Mouse (Mus musculus) heart, embryonic 11.5 days (tissue): ENCODE measurements at regions not wholly inside any gene's neighbourhood (a gene's known extent, or its start where the extent isn't known, plus 50 kb on each side); places are given as distances from the start of the nearest gene placed in this dataset.

Source experiments
- ATAC-seq: fragments of 200-750 bp; cut with Nextera tagmentation; replicated peaks from 2 replicates; pipeline ENCODE4 v1.8.0; 2017; ENCODE audit warnings: moderate library complexity; ENCODE audit not compliant: insufficient number of reproducible peaks, low FRiP score, low TSS enrichment
- H3K27ac ChIP-seq: fragments of 300-500 bp; sonication (generic); 2 replicates; pipeline ENCODE4 v1.5.1; 2014; ENCODE audit warnings: mild to moderate bottlenecking, low read depth, low read length
- H3K27me3 ChIP-seq: fragments of 300-500 bp; sonication (generic); 2 replicates; pipeline ENCODE4 v1.6.1; 2014; ENCODE audit warnings: mild to moderate bottlenecking, low read length, mixed read lengths; ENCODE audit not compliant: control insufficient read depth, insufficient read depth
- H3K36me3 ChIP-seq: fragments of 300-500 bp; sonication (generic); 2 replicates; pipeline ENCODE4 v1.6.1; 2014; ENCODE audit warnings: mild to moderate bottlenecking, low read length, moderate library complexity, mixed read lengths; ENCODE audit not compliant: control insufficient read depth, insufficient read depth
- H3K4me1 ChIP-seq: fragments of 300-500 bp; sonication (generic); 2 replicates; pipeline ENCODE4 v1.6.1; 2014; ENCODE audit warnings: low read length; ENCODE audit not compliant: control insufficient read depth, insufficient read depth
- H3K4me2 ChIP-seq: fragments of 300-500 bp; sonication (generic); 2 replicates; pipeline ENCODE4 v1.6.1; 2014; ENCODE audit warnings: mild to moderate bottlenecking, moderate library complexity
- H3K4me3 ChIP-seq: fragments of 300-500 bp; sonication (generic); 2 replicates; pipeline ENCODE4 v1.5.1; 2014; ENCODE audit warnings: low read depth, low read length
- H3K9ac ChIP-seq: fragments of 300-500 bp; sonication (generic); 2 replicates; pipeline ENCODE4 v1.6.1; 2014; ENCODE audit warnings: mild to moderate bottlenecking, low read depth, low read length, moderate library complexity
- H3K9me3 ChIP-seq: fragments of 300-500 bp; sonication (generic); replicated peaks from 2 replicates; pipeline ENCODE4 v1.6.1; 2016; ENCODE audit warnings: low read length; ENCODE audit not compliant: control insufficient read depth
- WGBS: fragments of 180-500 bp; shearing (Covaris S2); extraction: QIAGEN DNeasy Blood & Tissue Kit; methylation state at CpG from one replicate; pipeline ENCODE4 v1.1.7; 2014; ENCODE audit not compliant: insufficient replicate concordance; 5-methylcytosine and 5-hydroxymethylcytosine counted together

DNA sequence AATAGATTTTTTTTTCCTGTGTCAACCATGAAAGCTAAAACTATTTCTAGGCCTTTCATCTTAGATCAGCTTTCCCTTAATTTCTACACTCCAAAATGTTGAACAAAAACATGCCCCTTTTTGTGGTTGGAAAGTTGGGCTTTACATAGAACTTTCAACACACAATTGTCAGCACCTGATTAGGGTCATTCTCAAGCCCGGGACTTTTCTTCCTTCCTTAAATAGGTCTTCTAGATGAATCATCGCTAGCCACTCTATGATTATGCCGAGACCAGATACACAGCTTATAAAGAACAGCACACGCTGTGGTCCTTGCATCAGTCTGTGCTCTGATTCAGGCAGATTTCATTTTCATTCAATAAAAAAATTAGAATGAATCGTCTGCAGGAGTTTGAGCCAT lies 133.3 kb upstream of the Atp2b1 start:
- no peak for ATAC-seq
- Histone ChIP-seq H3K36me3 (no peaks in the 10 kb centered on the region), H3K4me2 (no peak overlapping the region), H3K4me3 (no peak overlapping the region), H3K27ac (no peak overlapping the region), H3K9ac (no peak overlapping the region), H3K27me3 (no peaks in the 10 kb centered on the region), H3K9me3 (no peaks in the 10 kb centered on the region), H3K4me1 (peaks cover 3% of the 10 kb centered on the region; the same call in 1 of the 2 replicates)
- WGBS = 32% methylated on average over 5 of the region's 5 CpGs

DNA sequence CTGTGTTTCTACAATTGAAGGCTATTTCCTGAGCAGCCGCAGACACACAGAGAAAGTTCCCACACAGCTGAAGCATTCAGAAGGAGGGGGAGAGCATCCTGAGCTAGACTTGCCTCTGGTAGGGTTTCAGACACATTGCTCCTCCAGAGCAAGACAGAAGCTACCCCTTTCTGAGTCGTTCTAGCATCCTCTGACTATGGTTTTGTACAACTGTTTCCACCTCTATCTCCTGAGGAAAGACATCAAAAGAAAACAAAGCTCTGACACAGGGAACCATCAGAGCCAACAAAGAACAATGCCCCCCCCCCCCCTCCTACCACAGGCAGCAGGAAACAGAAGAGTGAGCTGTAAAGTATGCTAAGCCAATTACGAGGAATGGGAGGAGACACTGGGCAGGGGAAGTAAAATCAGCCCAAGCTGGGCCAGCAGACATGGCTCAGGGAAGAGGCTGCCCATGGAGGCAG lies 132.3 kb upstream of the Atp2b1 start:
- ATAC-seq = 0 out of 2 replicates have a peak, but pooled peaks have one; percentile 31
- Histone ChIP-seq H3K4me2 (no peak overlapping the region), H3K9me3 (no peaks in the 10 kb centered on the region), H3K4me3 (no peak overlapping the region), H3K4me1 (peaks cover 3% of the 10 kb centered on the region; the same call in 1 of the 2 replicates), H3K9ac (no peak overlapping the region), H3K36me3 (no peaks in the 10 kb centered on the region), H3K27ac (0 out of 2 replicates have a peak overlapping the region, but pooled peaks have one; percentile 46), H3K27me3 (no peaks in the 10 kb centered on the region)
- 29% methylated on average over 3 of the region's 3 CpGs for WGBS

DNA sequence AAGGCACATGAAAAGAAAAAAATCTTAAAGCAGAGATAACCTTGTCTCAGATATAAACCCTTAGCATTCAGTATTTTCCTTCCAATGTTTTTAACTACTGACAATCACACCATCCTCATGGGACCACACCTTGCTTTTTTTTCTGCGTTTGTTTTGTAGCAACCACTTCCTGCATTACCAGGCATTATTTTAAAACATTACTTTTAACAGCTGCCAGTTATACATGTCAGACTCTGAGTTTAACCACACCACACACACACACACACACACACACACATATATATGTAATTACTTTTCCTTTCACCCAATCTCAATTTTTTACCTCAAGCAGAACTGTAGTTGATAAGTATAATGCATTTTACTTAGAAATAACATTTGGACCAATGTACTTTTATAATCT lies 128.8 kb upstream of the Atp2b1 start:
- Histone ChIP-seq H3K27ac (no peak overlapping the region), H3K4me2 (no peak overlapping the region), H3K4me3 (no peak overlapping the region), H3K27me3 (no peaks in the 10 kb centered on the region), H3K9me3 (no peaks in the 10 kb centered on the region), H3K36me3 (no peaks in the 10 kb centered on the region), H3K4me1 (0 out of 2 replicates have a peak, but pooled peaks cover 3% of the 10 kb centered on the region), H3K9ac (no peak overlapping the region)
- 77% methylated on average over 1 of the region's 1 CpGs for WGBS
- ATAC-seq = no peak

DNA sequence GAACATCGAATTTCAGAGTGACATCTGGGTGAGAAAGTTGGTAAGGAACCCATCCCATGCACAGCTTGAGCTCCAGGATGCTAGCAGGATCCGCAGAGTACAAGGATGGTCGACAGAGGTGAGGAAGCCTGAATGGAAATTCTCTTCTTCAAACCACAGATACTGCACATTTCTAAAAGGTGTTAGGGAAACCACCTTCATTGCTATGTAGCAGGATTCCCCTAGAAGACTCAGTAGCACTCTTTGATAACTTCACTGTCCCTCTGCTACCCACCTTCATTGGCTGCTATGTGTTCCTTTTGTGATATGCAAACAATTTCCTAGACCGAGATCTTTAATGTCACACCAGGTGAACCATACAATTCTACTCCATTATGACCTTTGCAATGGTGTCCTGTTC lies 128.1 kb upstream of the Atp2b1 start:
- H3K4me3 ChIP-seq = no peak overlapping the region
- H3K9ac ChIP-seq = no peak overlapping the region
- 0 out of 2 replicates have a peak, but pooled peaks cover under 1% of the 10 kb centered on the region for H3K4me1 ChIP-seq
- H3K4me2 ChIP-seq = no peak overlapping the region
- H3K36me3 ChIP-seq = no peaks in the 10 kb centered on the region
- H3K27ac ChIP-seq = no peak overlapping the region
- 71% methylated on average over 4 of the region's 4 CpGs for WGBS
- no peak for ATAC-seq
- no peaks in the 10 kb centered on the region for H3K9me3 ChIP-seq
- H3K27me3 ChIP-seq = no peaks in the 10 kb centered on the region

DNA sequence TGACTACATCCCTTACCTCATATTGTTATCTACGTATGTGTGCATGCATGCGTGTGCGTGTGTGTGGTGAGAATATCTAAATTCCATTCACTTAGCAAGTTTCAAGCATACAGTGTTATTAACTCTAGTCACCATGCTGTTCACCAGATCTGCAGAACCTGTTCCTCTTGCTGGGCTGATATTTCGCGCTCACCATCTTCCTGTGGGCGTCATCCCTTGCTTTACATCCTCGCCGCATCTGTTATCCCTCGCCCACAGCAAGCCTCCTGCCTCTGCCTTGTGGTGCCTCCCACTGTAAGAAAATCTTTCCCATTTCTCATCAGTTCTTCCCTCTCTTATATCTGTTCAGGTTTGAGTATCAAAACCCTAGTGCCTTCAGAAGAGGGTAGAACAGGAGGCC lies 124.4 kb upstream of the Atp2b1 start:
- no peak for ATAC-seq
- H3K4me1 ChIP-seq = no peaks in the 10 kb centered on the region
- H3K27me3 ChIP-seq = no peaks in the 10 kb centered on the region
- no peak overlapping the region for H3K4me2 ChIP-seq
- WGBS = 89% methylated on average over 9 of the region's 9 CpGs
- H3K9ac ChIP-seq = no peak overlapping the region
- H3K9me3 ChIP-seq = no peaks in the 10 kb centered on the region
- H3K36me3 ChIP-seq = no peaks in the 10 kb centered on the region
- no peak overlapping the region for H3K27ac ChIP-seq
- H3K4me3 ChIP-seq = no peak overlapping the region

DNA sequence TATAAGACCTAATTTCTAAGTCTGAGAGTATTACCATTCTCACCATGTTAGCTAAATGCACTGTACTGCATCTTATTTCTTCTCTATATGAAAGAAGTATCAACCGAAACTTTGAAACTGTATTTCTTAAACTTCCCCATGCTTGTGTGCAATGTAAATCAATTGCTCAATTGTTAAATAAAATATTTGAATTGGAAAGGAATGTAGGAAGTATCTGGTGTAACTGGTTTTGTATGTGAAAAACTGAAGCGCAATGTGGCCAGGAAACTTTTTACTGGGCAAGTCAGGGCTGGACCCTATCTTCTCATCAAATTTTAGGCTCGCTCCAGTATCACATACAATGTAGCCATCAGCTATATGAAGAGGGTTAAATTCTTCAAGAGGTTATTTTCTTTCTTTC lies 123.8 kb upstream of the Atp2b1 start:
- H3K4me3 ChIP-seq = no peak overlapping the region
- no peaks in the 10 kb centered on the region for H3K27me3 ChIP-seq
- no peaks in the 10 kb centered on the region for H3K4me1 ChIP-seq
- no peak overlapping the region for H3K27ac ChIP-seq
- 89% methylated on average over 3 of the region's 3 CpGs for WGBS
- no peak overlapping the region for H3K9ac ChIP-seq
- H3K4me2 ChIP-seq = no peak overlapping the region
- no peaks in the 10 kb centered on the region for H3K36me3 ChIP-seq
- H3K9me3 ChIP-seq = no peaks in the 10 kb centered on the region
- no peak for ATAC-seq

DNA sequence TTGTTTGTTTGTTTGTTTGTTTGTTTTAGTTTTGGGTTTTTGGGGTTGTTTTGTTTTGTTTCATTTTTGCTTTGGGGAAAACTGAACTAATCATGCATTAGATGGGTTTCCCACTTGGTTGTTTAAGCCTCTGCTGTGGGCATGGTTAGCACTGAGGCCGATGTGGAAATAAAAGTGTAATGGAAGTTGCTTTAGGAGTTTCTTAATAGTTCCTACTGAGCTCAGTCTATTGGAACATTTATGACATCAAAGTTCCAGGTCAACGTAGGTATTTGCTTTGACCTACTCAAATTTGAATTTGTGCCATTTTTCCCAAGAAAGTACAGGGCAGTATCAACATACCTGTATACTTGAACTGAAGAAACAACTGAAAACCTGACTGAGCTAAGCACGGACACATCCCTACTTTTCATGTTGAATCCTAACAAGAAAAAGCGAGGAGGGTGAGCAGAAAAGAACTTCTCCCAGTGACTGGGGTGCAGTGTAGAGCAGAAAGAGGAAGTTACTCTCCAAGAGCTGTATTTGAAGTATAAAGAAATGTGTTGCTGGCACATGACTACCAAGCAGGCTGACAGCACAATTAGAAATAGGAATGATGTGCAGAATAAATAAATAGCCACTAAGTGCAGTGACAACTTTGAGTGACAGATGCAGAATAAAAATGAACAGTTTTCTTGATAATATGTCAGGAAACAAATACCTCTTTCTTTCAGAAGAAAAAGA lies 122.0 kb upstream of the Atp2b1 start:
- Histone ChIP-seq H3K4me1 (no peaks in the 10 kb centered on the region), H3K9ac (no peak overlapping the region), H3K4me2 (no peak overlapping the region), H3K27ac (no peak overlapping the region), H3K27me3 (no peaks in the 10 kb centered on the region), H3K36me3 (no peaks in the 10 kb centered on the region), H3K4me3 (no peak overlapping the region), H3K9me3 (no peaks in the 10 kb centered on the region)
- no peak for ATAC-seq
- 81% methylated on average over 4 of the region's 4 CpGs for WGBS

DNA sequence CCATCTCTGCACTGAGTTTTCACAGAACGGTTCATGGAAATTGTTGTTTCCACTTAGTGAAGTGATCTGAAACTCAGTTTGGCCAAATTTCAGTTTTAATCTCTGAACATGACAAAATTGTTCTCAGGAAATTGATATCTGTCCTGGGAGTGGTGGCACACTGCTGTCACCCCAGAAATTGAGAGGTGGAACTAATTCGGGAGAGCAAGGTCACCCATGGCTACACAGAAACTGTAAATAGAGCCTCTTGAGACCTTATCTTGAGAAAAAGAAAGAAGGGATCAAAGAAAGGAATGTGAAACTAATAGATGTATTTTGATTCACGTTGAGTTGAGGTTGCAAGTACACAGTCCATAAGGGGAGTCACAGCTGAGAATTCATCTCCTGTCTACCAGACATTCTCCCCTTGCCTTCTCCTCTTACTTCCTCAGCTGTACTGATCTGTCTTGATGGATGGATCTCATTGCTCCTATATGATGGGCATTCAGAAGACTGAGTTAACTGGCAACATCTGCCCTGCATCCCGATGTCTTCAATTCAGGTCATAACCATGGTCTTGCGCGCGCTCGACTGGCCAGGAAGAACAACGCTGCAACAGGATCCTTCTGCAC lies 120.2 kb upstream of the Atp2b1 start:
- ATAC-seq = no peak
- WGBS = 85% methylated on average over 9 of the region's 9 CpGs
- no peak overlapping the region for H3K27ac ChIP-seq

DNA sequence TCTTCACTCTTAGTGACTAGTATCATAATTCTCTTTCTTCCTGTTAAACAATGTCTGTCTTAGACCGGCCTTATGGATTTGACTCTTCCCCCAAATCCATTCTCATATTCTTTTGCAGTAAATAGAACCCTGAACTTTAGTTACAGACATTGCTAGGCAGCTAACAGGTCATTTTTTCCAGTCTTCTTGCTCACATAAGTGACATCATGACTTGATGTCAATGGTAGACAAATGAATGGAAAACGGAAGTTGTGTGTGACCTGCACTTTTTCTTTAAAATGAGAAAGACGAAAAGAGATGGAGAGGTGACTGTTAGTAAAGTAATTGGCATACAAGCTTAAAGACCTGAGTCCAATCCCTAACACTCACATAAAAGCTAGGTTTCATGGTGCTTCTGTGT lies 118.2 kb upstream of the Atp2b1 start:
- no peak for ATAC-seq
- no peak overlapping the region for H3K27ac ChIP-seq
- H3K4me1 ChIP-seq = no peaks in the 10 kb centered on the region
- no peak overlapping the region for H3K9ac ChIP-seq
- WGBS = 81% methylated on average over 3 of the region's 3 CpGs
- H3K4me2 ChIP-seq = no peak overlapping the region
- H3K9me3 ChIP-seq = no peaks in the 10 kb centered on the region
- no peak overlapping the region for H3K4me3 ChIP-seq
- H3K36me3 ChIP-seq = no peaks in the 10 kb centered on the region
- H3K27me3 ChIP-seq = no peaks in the 10 kb centered on the region

More for the DNA sequence above, 120.2 kb upstream of the Atp2b1 start:
- Histone ChIP-seq H3K27me3 (no peaks in the 10 kb centered on the region), H3K9me3 (no peaks in the 10 kb centered on the region), H3K36me3 (no peaks in the 10 kb centered on the region), H3K9ac (no peak overlapping the region), H3K4me2 (no peak overlapping the region), H3K4me1 (no peaks in the 10 kb centered on the region), H3K4me3 (no peak overlapping the region)
